Mouse (Mus musculus): Measurements from ENCODE around the gene B4galt5. TPM values are rescaled to one million over a fixed set of nuclear protein-coding genes. Genes with fewer than 3 reads are reported as not detected.

Gene B4galt5
- polyA plus RNA-seq, 1 experiment from 2014 or later, result 24.3 TPM

DNA sequence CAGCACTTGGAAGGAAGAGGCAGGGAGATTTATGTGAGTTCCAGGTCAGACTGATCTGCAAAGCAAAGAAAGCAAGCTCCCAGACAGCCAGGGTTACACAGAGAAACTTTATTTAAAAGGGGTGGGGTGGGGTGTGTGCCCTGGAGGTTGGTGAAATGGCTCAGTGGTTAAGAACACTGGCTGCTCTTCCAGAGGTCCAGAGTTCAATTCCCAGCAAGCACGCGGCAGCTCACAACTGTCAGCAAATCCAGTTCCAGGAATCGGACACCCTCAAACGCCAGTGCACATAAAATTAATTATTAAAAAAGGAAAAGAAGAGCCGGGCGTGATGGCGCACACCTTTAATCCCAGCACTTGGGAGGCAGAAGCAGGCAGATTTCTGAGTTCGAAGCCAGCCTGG is 5.1 kb upstream of the B4galt5 start:
- H3K36me3 ChIP-seq (ENCODE audit: control insufficient read depth, insufficient read depth, low read length), result no peaks in the 10 kb centered on the region
- no peak for ATAC-seq (ENCODE audit: low read depth)
- no peak for DNase-seq (ENCODE audit: low spot score)

GRCm38 (mm10) chr2:167352496-167352895 is 3.5 kb upstream of the B4galt5 start:
- Histone ChIP-seq H3K4me2 (ENCODE audit: low read depth, low read length) (no peak overlapping the region), H3K9me3 (ENCODE audit: control insufficient read depth, low read length) (no peaks in the 10 kb centered on the region), H3K4me1 (ENCODE audit: control insufficient read depth, insufficient read depth, low read length) (peaks cover 7% of the 10 kb centered on the region), H3K27ac (replicated peaks; ENCODE audit: low read depth, low read length) (no peak overlapping the region), H3K36me3 (ENCODE audit: control insufficient read depth, insufficient read depth, low read length) (no peaks in the 10 kb centered on the region), H3K9ac (ENCODE audit: low read depth, low read length) (no peak overlapping the region), H3K27me3 (replicated peaks; ENCODE audit: control insufficient read depth, insufficient read depth, low read length) (0 out of 2 replicates have a peak, but pooled peaks cover 7% of the 10 kb centered on the region), H3K4me3 (ENCODE audit: low read depth, low read length) (no peak overlapping the region)
- no peak for DNase-seq (ENCODE audit: low spot score)
- 70% methylated on average over 6 of the region's 6 CpGs for WGBS
- no peak for ATAC-seq (ENCODE audit: low read depth)

More for the DNA sequence above, 5.1 kb upstream of the B4galt5 start:
- Histone ChIP-seq H3K4me2 (ENCODE audit: low read depth, low read length) (no peak overlapping the region), H3K27ac (replicated peaks; ENCODE audit: low read depth, low read length) (no peak overlapping the region), H3K27me3 (replicated peaks; ENCODE audit: control insufficient read depth, insufficient read depth, low read length) (0 out of 2 replicates have a peak, but pooled peaks cover 7% of the 10 kb centered on the region), H3K4me1 (ENCODE audit: control insufficient read depth, insufficient read depth, low read length) (no peaks in the 10 kb centered on the region; the same call in none of the 2 replicates), H3K9ac (ENCODE audit: low read depth, low read length) (no peak overlapping the region), H3K4me3 (ENCODE audit: low read depth, low read length) (no peak overlapping the region), H3K9me3 (ENCODE audit: control insufficient read depth, low read length) (no peaks in the 10 kb centered on the region)
- WGBS, result 91% methylated on average over 8 of the region's 8 CpGs

DNA sequence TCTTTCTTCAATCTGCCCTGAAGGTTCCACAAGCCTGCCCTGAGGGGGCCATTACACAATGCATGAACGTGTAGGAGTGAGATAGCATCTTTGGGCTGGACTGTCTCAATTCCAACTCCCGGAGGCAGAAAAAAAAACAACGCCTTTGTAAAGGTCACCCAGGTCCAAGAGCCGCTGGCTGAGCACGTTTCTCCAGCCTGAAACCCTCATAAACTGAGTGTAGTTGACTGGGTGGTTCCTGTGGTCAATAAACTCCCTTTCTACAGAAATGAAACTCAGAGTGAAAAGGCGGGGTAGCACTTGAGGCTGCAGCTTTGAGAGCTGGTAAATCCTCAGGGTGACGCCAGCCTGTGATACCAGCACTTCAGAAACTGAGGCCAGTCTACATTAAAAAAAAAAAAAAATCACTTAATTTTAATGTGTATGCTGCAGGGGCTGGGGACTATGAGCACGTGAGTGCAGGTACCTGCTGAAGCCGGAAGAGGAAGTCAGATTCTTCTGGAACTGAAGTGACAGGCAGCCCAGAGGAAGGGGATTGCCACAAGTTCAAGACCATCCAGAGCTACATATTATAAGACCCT is 2.5 kb upstream of the B4galt5 start:
- WGBS, result 57% methylated on average over 9 of the region's 9 CpGs
- Histone ChIP-seq H3K27me3 (replicated peaks; ENCODE audit: control insufficient read depth, insufficient read depth, low read length) (0 out of 2 replicates have a peak, but pooled peaks cover 10% of the 10 kb centered on the region), H3K27ac (replicated peaks; ENCODE audit: low read depth, low read length) (no peak overlapping the region), H3K4me2 (ENCODE audit: low read depth, low read length) (no peak overlapping the region), H3K4me1 (ENCODE audit: control insufficient read depth, insufficient read depth, low read length) (peaks cover 10% of the 10 kb centered on the region), H3K36me3 (ENCODE audit: control insufficient read depth, insufficient read depth, low read length) (no peaks in the 10 kb centered on the region), H3K9me3 (ENCODE audit: control insufficient read depth, low read length) (no peaks in the 10 kb centered on the region), H3K4me3 (ENCODE audit: low read depth, low read length) (no peak overlapping the region), H3K9ac (ENCODE audit: low read depth, low read length) (no peak overlapping the region; the same call in 1 of the 2 replicates)
- ATAC-seq (ENCODE audit: low read depth) (no peak), DNase-seq (ENCODE audit: low spot score) (no peak)

DNA sequence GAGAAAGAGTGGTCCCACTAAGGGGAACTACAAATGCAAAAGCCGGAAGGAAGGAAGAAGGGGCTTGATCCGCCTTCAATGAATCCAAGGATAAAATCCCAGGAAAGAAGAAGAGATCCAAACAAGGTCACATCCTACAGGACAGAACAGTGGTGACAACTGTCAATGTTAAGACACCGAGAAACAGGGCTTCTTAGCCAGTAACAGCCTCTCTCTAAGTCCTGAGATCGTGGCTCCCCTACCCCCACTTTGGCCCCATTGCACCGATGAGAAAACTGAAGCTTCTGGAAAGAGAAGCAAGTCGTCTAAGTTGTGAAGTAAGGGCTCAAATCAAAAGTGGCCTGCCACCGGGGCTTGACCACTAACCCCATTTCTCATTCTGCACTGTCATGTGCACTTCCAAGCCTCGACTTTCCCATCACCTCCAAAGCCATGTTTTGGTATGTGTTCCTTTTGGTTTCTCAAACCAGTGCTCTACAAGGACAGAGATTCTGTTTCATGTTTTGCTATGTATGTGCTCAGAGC is 1.2 kb upstream of the B4galt5 start:
- Histone ChIP-seq H3K4me1 (ENCODE audit: control insufficient read depth, insufficient read depth, low read length) (peaks cover 10% of the 10 kb centered on the region), H3K27ac (replicated peaks; ENCODE audit: low read depth, low read length) (no peak overlapping the region), H3K4me2 (ENCODE audit: low read depth, low read length) (peak overlapping the region; percentile 90), H3K4me3 (ENCODE audit: low read depth, low read length) (peak overlapping the region; percentile 85; the same call in 1 of the 2 replicates), H3K27me3 (replicated peaks; ENCODE audit: control insufficient read depth, insufficient read depth, low read length) (0 out of 2 replicates have a peak, but pooled peaks cover 10% of the 10 kb centered on the region), H3K9me3 (ENCODE audit: control insufficient read depth, low read length) (no peaks in the 10 kb centered on the region), H3K36me3 (ENCODE audit: control insufficient read depth, insufficient read depth, low read length) (0 out of 2 replicates have a peak, but pooled peaks cover 4% of the 10 kb centered on the region), H3K9ac (ENCODE audit: low read depth, low read length) (no peak overlapping the region; the same call in 1 of the 2 replicates)
- DNase-seq (ENCODE audit: low spot score), result no peak
- 58% methylated on average over 8 of the region's 8 CpGs for WGBS
- no peak for ATAC-seq (ENCODE audit: low read depth)

GRCm38 (mm10) chr2:167349283-167349936 is 427 bp upstream of the B4galt5 start:
- Histone ChIP-seq H3K27me3 (replicated peaks; ENCODE audit: control insufficient read depth, insufficient read depth, low read length) (0 out of 2 replicates have a peak, but pooled peaks cover 10% of the 10 kb centered on the region), H3K4me3 (ENCODE audit: low read depth, low read length) (peak overlapping the region; percentile 85), H3K27ac (replicated peaks; ENCODE audit: low read depth, low read length) (no peak overlapping the region), H3K4me1 (ENCODE audit: control insufficient read depth, insufficient read depth, low read length) (peaks cover 10% of the 10 kb centered on the region; the same call in 1 of the 2 replicates), H3K36me3 (ENCODE audit: control insufficient read depth, insufficient read depth, low read length) (0 out of 2 replicates have a peak, but pooled peaks cover 4% of the 10 kb centered on the region), H3K9me3 (ENCODE audit: control insufficient read depth, low read length) (no peaks in the 10 kb centered on the region), H3K4me2 (ENCODE audit: low read depth, low read length) (peak overlapping the region; percentile 90), H3K9ac (ENCODE audit: low read depth, low read length) (peak overlapping the region; percentile 88)
- WGBS, result under 1% methylated on average over 28 of the region's 50 CpGs
- DNase-seq (ENCODE audit: low spot score), result peak; percentile 98
- ATAC-seq (ENCODE audit: low read depth), result peak; percentile 97

- 10% methylated on average over 11 of the region's 11 CpGs for WGBS
- Histone ChIP-seq H3K4me3 (ENCODE audit: low read depth, low read length) (peak overlapping the region; percentile 85), H3K4me1 (ENCODE audit: control insufficient read depth, insufficient read depth, low read length) (peaks cover 21% of the 10 kb centered on the region; the same call in 1 of the 2 replicates), H3K36me3 (ENCODE audit: control insufficient read depth, insufficient read depth, low read length) (0 out of 2 replicates have a peak, but pooled peaks cover 4% of the 10 kb centered on the region), H3K4me2 (ENCODE audit: low read depth, low read length) (peak overlapping the region; percentile 90), H3K9me3 (ENCODE audit: control insufficient read depth, low read length) (no peaks in the 10 kb centered on the region), H3K27ac (replicated peaks; ENCODE audit: low read depth, low read length) (peak overlapping the region; percentile 77; the same call in 1 of the 2 replicates), H3K27me3 (replicated peaks; ENCODE audit: control insufficient read depth, insufficient read depth, low read length) (0 out of 2 replicates have a peak, but pooled peaks cover 10% of the 10 kb centered on the region), H3K9ac (ENCODE audit: low read depth, low read length) (peak overlapping the region; percentile 88)
- ATAC-seq (ENCODE audit: low read depth) (no peak), DNase-seq (ENCODE audit: low spot score) (no peak)
These were observed 1.0 kb downstream of the B4galt5 start for GRCm38 (mm10) chr2:167347991-167348375.

DNA sequence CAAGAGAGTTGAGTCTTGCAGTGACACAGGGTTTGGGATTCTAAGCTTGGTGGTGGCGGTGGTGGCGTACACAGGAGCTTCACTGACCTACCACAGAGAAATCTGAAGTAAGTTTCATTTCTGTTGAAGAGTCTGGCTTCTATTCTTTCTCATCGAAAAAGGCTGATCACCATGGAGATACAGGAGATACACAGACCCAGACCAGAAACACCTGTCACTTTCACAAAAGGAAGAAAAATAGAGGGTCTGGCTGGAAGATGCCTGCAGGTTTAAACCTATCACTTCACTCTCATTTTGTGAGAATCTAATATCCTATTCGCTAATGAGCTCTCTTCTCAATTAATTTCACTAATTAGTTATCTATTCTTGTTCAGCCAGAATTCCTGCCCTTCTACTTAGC is 1.6 kb downstream of the B4galt5 start:
- H3K27ac ChIP-seq (replicated peaks; ENCODE audit: low read depth, low read length), result no peak overlapping the region
- H3K27me3 ChIP-seq (replicated peaks; ENCODE audit: control insufficient read depth, insufficient read depth, low read length), result 0 out of 2 replicates have a peak, but pooled peaks cover 10% of the 10 kb centered on the region
- 0 out of 2 replicates have a peak, but pooled peaks cover 4% of the 10 kb centered on the region for H3K36me3 ChIP-seq (ENCODE audit: control insufficient read depth, insufficient read depth, low read length)
- H3K4me3 ChIP-seq (ENCODE audit: low read depth, low read length), result peak overlapping the region; percentile 85
- no peak for DNase-seq (ENCODE audit: low spot score)
- H3K9me3 ChIP-seq (ENCODE audit: control insufficient read depth, low read length), result no peaks in the 10 kb centered on the region
- no peak overlapping the region for H3K9ac ChIP-seq (ENCODE audit: low read depth, low read length)
- WGBS, result 68% methylated on average over 4 of the region's 4 CpGs
- no peak for ATAC-seq (ENCODE audit: low read depth)
- H3K4me1 ChIP-seq (ENCODE audit: control insufficient read depth, insufficient read depth, low read length), result peaks cover 21% of the 10 kb centered on the region; the same call in 1 of the 2 replicates
- H3K4me2 ChIP-seq (ENCODE audit: low read depth, low read length), result peak overlapping the region; percentile 90

DNA sequence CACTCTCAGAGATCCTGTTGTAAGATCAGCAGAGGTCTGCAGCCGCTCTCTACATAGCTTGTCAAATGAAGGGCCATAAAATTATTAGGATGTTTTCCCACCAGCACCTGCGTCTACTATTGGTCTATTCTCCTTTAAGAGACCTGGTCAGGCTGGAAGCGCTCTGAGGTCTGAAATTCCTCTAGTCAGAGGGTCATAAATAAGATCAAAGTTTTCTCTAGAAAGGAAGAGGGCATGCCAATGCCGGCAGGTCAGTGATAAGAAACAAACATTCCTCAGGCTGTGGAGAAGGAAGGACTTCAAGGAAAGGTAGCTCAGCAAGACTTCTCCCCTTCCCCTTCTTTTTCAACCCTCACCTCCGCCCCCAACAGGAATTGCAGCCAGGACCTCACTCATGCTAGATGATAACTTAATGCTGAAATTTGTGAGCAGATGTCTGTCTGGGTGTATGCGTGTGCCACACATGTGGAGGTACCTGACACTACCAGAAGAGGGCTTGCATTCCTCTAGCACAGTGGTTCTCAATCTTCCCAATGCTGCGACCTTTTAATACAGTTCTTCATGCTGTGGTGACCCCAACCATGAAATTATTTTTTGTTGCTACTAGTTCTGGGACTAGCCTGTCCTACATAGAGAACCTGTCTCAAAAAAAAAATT is 3.3 kb downstream of the B4galt5 start:
- DNase-seq (ENCODE audit: low spot score), result no peak
- 79% methylated on average over 7 of the region's 7 CpGs for WGBS
- ATAC-seq (ENCODE audit: low read depth), result no peak
- Histone ChIP-seq H3K36me3 (ENCODE audit: control insufficient read depth, insufficient read depth, low read length) (0 out of 2 replicates have a peak, but pooled peaks cover 4% of the 10 kb centered on the region), H3K4me1 (ENCODE audit: control insufficient read depth, insufficient read depth, low read length) (peaks cover 21% of the 10 kb centered on the region; the same call in 1 of the 2 replicates), H3K9me3 (ENCODE audit: control insufficient read depth, low read length) (no peaks in the 10 kb centered on the region), H3K4me2 (ENCODE audit: low read depth, low read length) (no peak overlapping the region), H3K9ac (ENCODE audit: low read depth, low read length) (no peak overlapping the region), H3K27me3 (replicated peaks; ENCODE audit: control insufficient read depth, insufficient read depth, low read length) (0 out of 2 replicates have a peak, but pooled peaks cover 10% of the 10 kb centered on the region), H3K27ac (replicated peaks; ENCODE audit: low read depth, low read length) (no peak overlapping the region), H3K4me3 (ENCODE audit: low read depth, low read length) (no peak overlapping the region)

Measured in embryonic facial prominence, embryonic 14.5 days (tissue).